In genomic region chr12:116442184-116442583, GRCm38 (mm10) we compare ENCODE assay signal across 14 mouse cellular contexts.
"Had no signal": no experiment of that assay in that cellular context is flagged by ENCODE, and none has a peak within 500 bp of the region (broad histone marks: within the 10 kb centered on the region; RNA-seq: fewer than 3 reads in every experiment).

No protein-coding gene starts in this region.

- DNase-seq: kidney, adult 11 months; kidney, postnatal 10 days; kidney, postnatal 4 days; lung, adult 18-20 months; lung, postnatal 36 days; right cerebral cortex, postnatal 14 days; thymus, postnatal 4 days had no signal

- H3K4me1 ChIP-seq: limb, embryonic 10.5 days; megakaryocyte, embryonic 14.5 days; midbrain, embryonic 12.5 days; neural tube, embryonic 13.5 days had no signal

- H3K9me3 ChIP-seq: limb, embryonic 10.5 days; megakaryocyte, embryonic 14.5 days; midbrain, embryonic 12.5 days; neural tube, embryonic 13.5 days had no signal

- H3K27ac ChIP-seq: left cerebral cortex, adult 2 months; limb, embryonic 10.5 days; midbrain, embryonic 12.5 days; neural tube, embryonic 13.5 days had no signal

- H3K4me2 ChIP-seq: midbrain, embryonic 12.5 days; neural tube, embryonic 13.5 days had no signal

- ATAC-seq: inflammation-experienced regulatory T-cells, adult 6 months; midbrain, embryonic 16.5 days had no signal

- H3K9ac ChIP-seq: midbrain, embryonic 12.5 days; neural tube, embryonic 13.5 days had no signal

- H3K4me3 ChIP-seq: left cerebral cortex, adult 2 months; limb, embryonic 10.5 days; megakaryocyte, embryonic 14.5 days; midbrain, embryonic 12.5 days; neural tube, embryonic 13.5 days had no signal

- H3K27me3 ChIP-seq: megakaryocyte, embryonic 14.5 days; midbrain, embryonic 12.5 days; neural tube, embryonic 13.5 days had no signal
